Mouse (Mus musculus): ENCODE data around the gene Grm4.

The Grm4 gene

GRCm38 (mm10) chr17:27493389-27493788 is 27.8 kb downstream of the Grm4 start:
- DNase-seq (ENCODE audit: low read depth, low spot score): no peak

GRCm38 (mm10) chr17:27488173-27488823 is 32.9 kb downstream of the Grm4 start:
- DNase-seq (ENCODE audit: low read depth, low spot score): no peak

GRCm38 (mm10) chr17:27485940-27486339 is 35.3 kb downstream of the Grm4 start:
- DNase-seq (ENCODE audit: low read depth, low spot score): no peak

GRCm38 (mm10) chr17:27483571-27483970 is 37.6 kb downstream of the Grm4 start:
- DNase-seq (ENCODE audit: low read depth, low spot score): no peak

GRCm38 (mm10) chr17:27480143-27481103 is 40.8 kb downstream of the Grm4 start:
- no peak for DNase-seq (ENCODE audit: low read depth, low spot score)

GRCm38 (mm10) chr17:27475650-27476049 is 45.6 kb downstream of the Grm4 start:
- DNase-seq (ENCODE audit: low read depth, low spot score): no peak

DNA sequence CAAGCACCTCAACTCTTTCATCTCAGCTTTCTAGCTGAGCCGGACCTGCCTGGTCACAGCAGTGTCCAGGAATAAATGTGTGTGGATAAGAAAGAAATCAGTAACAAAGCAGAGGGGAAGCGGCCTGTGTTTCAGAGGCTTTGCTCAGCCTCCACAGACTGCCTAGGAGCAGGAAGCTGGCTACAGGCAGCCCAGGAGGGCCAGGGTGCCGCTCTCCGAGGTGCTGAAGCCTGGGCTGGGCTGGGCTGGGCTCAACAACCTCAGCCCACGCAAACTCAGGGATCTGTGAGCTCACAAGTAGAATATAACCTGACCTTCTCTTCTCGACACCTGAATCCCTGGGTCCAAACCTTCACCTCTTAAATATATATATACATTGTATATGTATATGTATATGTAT is 54.6 kb downstream of the Grm4 start:
- DNase-seq (ENCODE audit: low read depth, low spot score): no peak

DNA sequence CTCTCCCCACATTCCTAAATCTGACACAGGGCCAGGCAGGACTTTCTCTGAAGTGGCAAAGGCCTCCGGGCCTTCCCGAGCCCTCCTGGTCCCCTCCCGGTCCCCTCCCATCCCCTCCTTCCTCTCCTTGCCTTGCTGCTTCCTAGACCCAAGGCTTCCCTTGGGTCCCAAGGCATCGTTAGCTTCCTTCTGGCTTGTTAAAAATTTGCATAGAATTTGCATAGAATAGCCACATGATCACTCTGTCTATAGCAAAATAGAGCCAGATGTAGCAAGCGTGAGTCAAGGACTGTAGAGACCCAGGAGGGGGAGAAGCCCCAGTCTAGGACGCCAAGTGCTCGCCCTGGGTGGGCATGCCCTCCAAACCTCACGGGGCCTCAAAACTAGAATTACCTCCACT is 55.3 kb downstream of the Grm4 start:
- no peak for DNase-seq (ENCODE audit: low read depth, low spot score)

- DNase-seq (ENCODE audit: low read depth, low spot score): no peak
Measured at GRCm38 (mm10) chr17:27464327-27464962, 56.8 kb downstream of the Grm4 start.

DNA sequence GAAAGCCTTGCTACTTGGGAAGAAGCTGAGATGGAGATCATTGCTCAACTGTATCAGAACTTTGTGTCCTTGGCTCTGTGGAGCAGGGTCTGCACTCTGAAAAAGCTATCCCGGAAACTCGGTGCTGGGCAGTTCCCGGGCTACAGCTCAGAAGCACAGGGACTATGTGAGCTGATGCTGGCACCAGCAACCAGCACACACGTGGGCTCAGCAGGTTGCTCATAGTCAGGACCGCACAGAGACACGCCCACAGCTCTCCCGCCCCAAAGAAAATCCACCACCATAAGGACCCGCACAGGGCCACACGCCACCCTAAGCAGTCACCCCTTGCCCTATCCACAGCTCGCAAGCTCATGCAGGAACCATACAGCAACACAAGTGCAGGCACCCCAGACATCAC is 61.2 kb downstream of the Grm4 start:
- DNase-seq (ENCODE audit: low read depth, low spot score): no peak

DNA sequence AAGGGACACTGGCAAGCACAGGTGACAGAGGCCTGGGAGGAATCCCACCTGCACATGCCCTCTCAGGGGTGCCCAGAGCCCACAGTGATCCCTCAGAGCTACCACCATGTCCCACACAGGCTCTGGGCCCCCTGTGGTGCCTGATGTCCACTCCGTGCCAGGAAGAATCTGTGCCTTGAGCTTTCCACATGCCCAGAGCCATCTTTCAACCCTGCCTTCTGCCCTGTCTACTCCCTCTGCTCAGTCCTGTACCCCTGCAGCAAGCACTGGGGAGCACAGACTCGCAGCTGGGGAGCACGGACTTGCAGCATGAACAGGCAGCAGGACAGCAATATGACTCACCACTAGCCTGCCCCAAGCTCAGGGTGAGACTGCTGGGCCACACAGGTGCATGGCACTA is 62.0 kb downstream of the Grm4 start:
- DNase-seq (ENCODE audit: low read depth, low spot score): no peak

DNA sequence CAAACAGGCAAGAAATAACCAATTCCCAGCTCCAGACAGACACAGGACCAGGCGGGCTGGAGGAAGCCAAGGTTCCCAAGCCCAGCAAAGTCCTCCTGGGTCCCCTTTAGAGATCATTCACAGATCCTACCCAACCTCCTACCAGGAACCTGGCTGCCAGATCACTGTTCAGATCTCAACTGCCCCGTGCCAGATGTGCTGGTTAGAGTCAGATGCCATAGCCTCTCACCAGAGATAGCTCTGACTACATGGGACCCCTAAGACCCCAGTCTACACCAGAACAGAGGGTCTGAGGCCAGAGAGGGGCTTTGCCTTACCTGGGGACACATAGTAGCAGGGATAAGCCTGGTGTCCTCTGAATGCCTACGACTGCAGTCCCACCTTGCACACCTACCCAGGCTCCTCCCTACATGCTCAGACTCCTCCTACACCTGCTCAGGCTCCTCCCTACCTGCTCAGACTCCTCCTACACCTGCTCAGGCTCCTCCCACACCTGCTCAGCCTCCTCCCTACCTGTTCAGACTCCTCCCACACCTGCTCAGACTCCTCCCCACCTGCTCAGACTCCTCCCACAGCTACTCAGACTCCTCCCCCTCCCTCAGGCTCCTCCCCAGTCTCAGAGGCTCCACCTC is 63.2 kb downstream of the Grm4 start:
- no peak for DNase-seq (ENCODE audit: low read depth, low spot score)

DNA sequence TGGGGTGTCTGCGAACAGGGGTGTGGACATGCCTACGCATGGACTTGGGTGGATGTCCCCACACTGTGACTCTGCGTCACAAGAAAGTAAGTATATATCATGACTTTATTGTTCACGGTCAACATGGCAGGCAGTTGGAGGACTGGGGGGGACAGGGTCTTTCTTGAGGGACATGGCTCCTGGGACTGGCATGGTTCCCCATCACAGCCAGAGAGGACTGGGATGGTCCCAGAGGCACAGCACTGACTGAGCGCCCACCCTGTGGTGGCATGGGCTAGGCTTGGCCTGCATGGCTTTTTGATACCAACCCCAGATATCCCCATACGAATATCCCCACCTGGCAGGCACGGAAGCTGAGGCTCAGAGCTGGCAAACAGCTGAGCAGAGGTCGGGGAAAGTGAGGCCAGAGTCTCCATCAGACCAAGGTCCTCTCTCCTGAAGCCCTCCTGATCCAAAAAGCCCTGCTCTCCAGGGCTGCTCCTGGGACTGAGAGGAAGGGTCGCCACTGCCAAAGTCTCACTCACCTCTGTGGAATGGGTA is 64.1 kb downstream of the Grm4 start:
- DNase-seq (ENCODE audit: low read depth, low spot score): no peak

GRCm38 (mm10) chr17:27456364-27456763 is 64.8 kb downstream of the Grm4 start:
- no peak for DNase-seq (ENCODE audit: low read depth, low spot score)

- no peak for DNase-seq (ENCODE audit: low read depth, low spot score)
Measured at GRCm38 (mm10) chr17:27455012-27455784, 66.0 kb downstream of the Grm4 start.

- no peak for DNase-seq (ENCODE audit: low read depth, low spot score)
Measured at GRCm38 (mm10) chr17:27454396-27454795, 66.8 kb downstream of the Grm4 start.

DNA sequence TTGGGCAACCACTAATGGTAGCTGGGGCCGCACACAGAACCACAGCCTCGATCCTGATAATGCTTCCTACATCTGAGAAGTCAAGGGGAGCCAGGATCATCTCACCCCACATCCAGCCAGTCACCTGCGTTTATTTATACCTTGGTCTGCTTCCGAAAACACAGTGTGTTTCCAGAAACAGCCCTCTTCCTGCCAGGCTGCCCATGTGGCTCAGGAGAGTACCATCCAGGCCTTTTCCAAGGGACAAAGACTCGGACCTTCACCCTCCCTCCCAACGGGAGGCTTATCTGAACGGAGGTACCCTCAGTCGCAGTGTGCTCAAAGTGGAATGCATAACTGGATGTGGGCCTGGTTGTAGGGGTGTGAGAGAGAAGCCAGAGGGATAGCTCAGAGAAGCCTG is 68.2 kb downstream of the Grm4 start:
- DNase-seq (ENCODE audit: low read depth, low spot score): no peak

DNA sequence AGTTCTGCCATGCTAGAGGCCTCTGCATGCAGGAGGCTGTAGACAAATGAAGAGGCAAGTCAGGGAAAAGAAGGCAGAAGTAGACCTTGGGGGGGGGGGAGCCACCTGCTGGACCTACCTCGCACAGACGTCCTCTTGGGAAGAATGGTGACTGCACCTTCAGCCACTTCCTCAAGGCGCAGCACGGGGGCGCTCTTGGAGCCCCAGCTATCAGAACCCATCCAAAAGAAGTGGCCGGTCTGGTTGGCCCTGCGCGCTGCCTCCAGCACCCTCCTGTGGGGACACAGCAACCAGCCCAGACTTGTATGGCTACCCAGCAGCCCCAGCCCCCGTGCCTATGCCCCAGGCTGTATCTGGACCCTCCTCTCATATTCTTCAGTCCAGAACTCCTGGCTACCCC is 69.4 kb downstream of the Grm4 start:
- no peak for DNase-seq (ENCODE audit: low read depth, low spot score)

GRCm38 (mm10) chr17:27451216-27451615 is 70.0 kb downstream of the Grm4 start:
- no peak for DNase-seq (ENCODE audit: low read depth, low spot score)

DNA sequence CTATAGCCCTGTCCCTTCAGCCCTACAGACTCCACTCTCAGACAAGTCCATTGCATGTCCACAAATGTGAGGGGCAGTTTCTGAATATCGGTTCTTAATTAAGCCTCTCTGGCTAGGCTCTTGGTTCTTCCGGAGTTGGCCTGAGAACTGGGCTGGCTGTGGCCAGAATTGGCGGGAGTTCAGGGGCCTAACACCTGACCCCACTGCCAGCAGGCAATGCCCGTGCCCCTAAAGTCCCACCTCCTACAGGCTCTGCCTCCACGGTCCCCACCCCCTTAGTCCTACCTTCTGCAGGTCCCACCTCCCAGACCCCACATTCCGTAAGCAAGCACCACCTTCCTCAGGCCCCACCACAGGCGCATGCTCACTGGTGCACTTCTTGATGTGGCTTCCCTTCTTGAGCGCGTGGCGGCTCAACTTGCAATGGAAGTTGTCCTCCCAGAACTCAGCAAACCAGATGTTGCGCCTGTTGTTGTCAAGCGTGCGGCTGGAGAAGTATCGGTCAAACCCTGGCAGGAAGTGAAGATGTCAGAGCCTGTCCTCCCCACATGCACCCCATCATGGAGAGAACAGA is 71.4 kb downstream of the Grm4 start:
- no peak for DNase-seq (ENCODE audit: low read depth, low spot score)

DNA sequence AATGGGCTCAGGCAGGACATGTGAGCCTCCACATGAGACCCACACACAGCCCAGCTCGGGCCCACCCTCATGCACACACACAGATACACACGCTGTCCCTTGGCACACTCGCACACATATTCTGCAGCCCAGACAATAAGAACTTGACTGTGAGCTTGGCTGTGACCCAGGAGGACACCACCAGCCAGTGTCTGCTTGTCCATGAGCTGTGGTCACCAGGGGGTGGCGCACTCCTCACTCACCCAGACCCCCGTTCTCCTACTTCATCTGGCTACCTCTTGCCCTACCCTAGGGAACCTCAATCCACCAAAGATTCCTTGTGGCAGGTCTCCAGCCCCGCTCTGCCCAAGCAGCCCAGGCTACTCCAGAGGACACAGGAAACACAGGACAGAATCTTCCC is 72.5 kb downstream of the Grm4 start:
- DNase-seq (ENCODE audit: low read depth, low spot score): no peak
